Mouse (Mus musculus): ENCODE results near the gene Fam3c.
"Not testable (repeated sequence)": the region's sequence is repeated elsewhere in the genome, so short reads cannot be mapped to it uniquely, and the experiment has no call there.

Fam3c gene

GRCm38 (mm10) chr6:22288737-22289460 lies 67.1 kb downstream of the Fam3c start:
- DNase-seq: no peak

- no peak for DNase-seq
Observed at GRCm38 (mm10) chr6:22288004-22288736, 67.9 kb downstream of the Fam3c start, which contains the start of gene Wnt16. Wnt16 (plus strand) TSS chr6:22288227.

- DNase-seq: no peak
Observed at GRCm38 (mm10) chr6:22282405-22282804, 73.6 kb downstream of the Fam3c start.

- no peak for DNase-seq
Observed at GRCm38 (mm10) chr6:22280217-22280861, 75.7 kb downstream of the Fam3c start.

- DNase-seq: no peak
Observed at GRCm38 (mm10) chr6:22277941-22278340, 78.1 kb downstream of the Fam3c start.

GRCm38 (mm10) chr6:22269840-22270521 lies 86.1 kb downstream of the Fam3c start:
- no peak for DNase-seq

GRCm38 (mm10) chr6:22268677-22269076 lies 87.4 kb downstream of the Fam3c start:
- DNase-seq: no peak

- DNase-seq: no peak
Observed at GRCm38 (mm10) chr6:22267807-22268667, 88.0 kb downstream of the Fam3c start.

GRCm38 (mm10) chr6:22266018-22266417 lies 90.0 kb downstream of the Fam3c start:
- no peak for DNase-seq

- DNase-seq: not testable (repeated sequence)
Observed at GRCm38 (mm10) chr6:22264094-22264493, 91.9 kb downstream of the Fam3c start.

GRCm38 (mm10) chr6:22262519-22262918 lies 93.5 kb downstream of the Fam3c start:
- DNase-seq: no peak

- no peak for DNase-seq
Observed at GRCm38 (mm10) chr6:22258784-22259183, 97.3 kb downstream of the Fam3c start.

Data from kidney, adult 18-20 months (tissue).